Mouse (Mus musculus): ENCODE results near the gene Gbp3.

Gene Gbp3

GRCm38 (mm10) chr3:142587386-142587785, 27.6 kb downstream of the Gbp3 start:
- DNase-seq (ENCODE audit: low read depth, low spot score) = no peak

GRCm38 (mm10) chr3:142588888-142589287, 29.1 kb downstream of the Gbp3 start:
- DNase-seq (ENCODE audit: low read depth, low spot score) = no peak

GRCm38 (mm10) chr3:142590431-142591067, 30.7 kb downstream of the Gbp3 start:
- peak; percentile 78 for DNase-seq (ENCODE audit: low read depth, low spot score)

GRCm38 (mm10) chr3:142594547-142594946, 34.7 kb downstream of the Gbp3 start, which contains the start of gene Gbp2b:
TSS of gene Gbp2b (plus strand) at chr3:142594847.
- peak; percentile 25 for DNase-seq (ENCODE audit: low read depth, low spot score)

- DNase-seq (ENCODE audit: low read depth, low spot score) = no peak
These were observed 38.1 kb downstream of the Gbp3 start for GRCm38 (mm10) chr3:142597923-142598322.

- DNase-seq (ENCODE audit: low read depth, low spot score) = no peak
These were observed 41.8 kb downstream of the Gbp3 start for GRCm38 (mm10) chr3:142601675-142602074.

GRCm38 (mm10) chr3:142618658-142619057, 58.8 kb downstream of the Gbp3 start:
- DNase-seq (ENCODE audit: low read depth, low spot score) = peak; percentile 48

GRCm38 (mm10) chr3:142619606-142620005, 59.8 kb downstream of the Gbp3 start:
- DNase-seq (ENCODE audit: low read depth, low spot score) = peak; percentile 63

GRCm38 (mm10) chr3:142620111-142620955, 60.5 kb downstream of the Gbp3 start, which contains the start of gene Gbp2:
TSS of gene Gbp2 (plus strand) at chr3:142620602.
- peak; percentile 80 for DNase-seq (ENCODE audit: low read depth, low spot score)

GRCm38 (mm10) chr3:142620956-142621562, 61.2 kb downstream of the Gbp3 start:
- peak; percentile 90 for DNase-seq (ENCODE audit: low read depth, low spot score)
